Mouse (Mus musculus) neural tube, embryonic 10.5 days (tissue): ENCODE data around the gene Rfc4.
"Not testable (repeated sequence)": the region's sequence is repeated elsewhere in the genome, so short reads cannot be mapped to it uniquely, and the experiment has no call there.

Experiments used
- DNase-seq: peaks from one replicate; pipeline ENCODE4 v3.0.0-alpha.2; 2017; ENCODE audit warnings: low spot score; ENCODE audit errors: extremely low spot score

Gene Rfc4

DNA sequence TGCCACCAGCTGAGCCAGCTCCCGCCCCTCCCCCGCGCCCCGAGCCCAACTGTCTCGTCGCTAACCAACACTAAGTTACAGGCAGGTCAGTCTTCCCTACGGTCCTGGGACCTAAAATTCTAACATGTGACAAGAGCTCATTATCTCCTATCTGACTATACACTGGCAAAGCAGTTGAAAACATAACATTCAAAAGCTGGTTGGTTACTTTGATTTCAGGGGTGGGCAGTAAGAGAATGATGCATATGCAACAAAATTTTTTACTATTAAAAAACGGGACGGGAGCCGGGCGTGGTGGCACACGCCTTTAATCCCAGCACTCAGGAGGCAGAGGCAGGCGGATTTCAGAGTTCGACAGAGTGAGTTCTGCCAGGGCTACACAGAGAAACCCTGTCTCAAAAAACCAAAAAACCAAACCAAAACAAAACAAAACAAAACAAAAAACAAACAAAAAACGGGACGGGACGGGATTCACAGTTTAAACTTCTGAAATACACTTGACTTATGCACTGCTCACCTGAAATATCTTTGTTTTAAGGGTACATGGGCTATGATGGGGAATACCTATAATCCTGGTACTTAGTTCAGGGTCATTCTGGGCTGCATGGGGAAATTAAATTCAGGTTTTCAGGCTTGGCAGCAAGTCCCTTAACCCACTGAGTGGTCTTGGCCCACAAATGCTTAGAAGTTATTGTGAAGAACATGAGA is 24.3 kb downstream of the Rfc4 start:
- DNase-seq = no peak

DNA sequence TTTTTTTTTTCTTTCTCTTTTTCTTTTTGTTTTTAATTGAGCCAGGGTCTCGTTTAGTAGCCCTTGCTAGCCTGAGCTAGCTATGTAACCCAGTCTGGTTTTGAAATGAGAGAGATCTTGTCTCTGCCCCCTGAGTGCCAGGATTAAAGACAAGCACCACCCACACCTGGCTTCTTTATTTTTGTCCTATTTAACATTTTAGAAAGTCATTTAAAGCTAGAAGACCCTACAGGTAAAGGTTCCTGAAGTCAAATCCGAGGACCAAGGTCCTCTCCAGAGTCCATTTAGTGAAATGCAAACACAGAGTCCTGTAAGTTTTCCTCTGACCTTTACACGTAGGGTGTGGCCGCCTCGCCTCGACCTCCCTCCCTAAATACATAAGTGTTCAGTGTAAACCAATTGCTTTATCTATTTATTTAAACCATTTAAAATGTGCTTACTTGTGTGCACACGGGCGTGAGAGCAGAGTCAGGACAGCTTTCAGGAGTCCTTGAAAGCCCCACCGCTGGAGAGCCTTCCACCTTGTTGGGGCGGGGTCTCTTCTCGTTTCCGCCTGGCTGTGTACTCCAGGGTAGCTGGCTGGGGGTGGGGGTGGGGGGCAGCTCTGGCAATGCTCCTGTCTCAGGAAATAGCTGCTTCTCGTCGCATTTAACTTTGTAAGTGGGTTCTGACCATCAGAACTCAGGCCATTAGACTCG is 25.0 kb downstream of the Rfc4 start:
- peak; percentile 31 for DNase-seq

DNA sequence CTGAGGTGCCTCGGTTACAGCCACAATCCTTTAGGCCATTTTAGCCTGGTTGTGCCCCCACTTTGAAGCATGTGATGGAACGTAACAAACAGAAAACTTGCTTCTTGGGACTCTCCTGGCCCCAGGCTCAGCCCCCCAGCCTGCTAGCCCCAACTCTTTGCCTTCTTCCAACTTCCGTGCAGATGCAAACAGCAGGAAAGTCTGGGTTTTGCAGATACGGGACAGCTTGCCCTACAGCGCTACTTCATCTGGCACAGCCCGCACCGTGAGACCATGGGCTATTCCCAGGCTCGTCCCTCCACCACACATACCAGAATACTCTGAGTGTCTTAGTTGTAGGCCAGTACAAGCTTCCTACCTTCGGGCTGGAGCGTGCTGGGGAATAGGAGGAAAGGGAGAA is 26.9 kb downstream of the Rfc4 start:
- peak; percentile 48 for DNase-seq

DNA sequence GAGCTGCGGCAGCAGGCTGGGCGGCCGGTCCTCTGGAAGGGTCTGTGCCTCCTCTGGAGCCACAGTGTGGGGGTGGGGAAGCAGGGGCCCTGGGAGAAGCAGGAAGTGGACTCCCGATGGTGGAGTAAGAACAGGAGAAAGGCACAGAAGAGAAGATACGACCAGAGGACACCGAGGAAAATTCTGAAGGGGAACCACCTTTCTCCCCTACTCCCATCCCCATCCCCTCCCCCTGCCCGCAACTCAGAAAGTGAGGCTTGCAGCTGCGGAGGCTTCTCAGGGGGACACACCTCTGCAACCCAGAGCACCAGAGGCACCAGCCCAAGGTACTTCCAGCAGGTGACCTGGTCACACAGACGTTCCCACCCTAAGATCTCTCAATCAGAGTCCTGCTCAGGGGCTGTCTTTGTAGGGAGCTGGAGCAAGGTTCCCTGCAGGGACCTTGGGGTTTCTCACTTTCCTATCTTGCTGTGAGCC is 27.4 kb downstream of the Rfc4 start:
- peak; percentile 56 for DNase-seq

DNA sequence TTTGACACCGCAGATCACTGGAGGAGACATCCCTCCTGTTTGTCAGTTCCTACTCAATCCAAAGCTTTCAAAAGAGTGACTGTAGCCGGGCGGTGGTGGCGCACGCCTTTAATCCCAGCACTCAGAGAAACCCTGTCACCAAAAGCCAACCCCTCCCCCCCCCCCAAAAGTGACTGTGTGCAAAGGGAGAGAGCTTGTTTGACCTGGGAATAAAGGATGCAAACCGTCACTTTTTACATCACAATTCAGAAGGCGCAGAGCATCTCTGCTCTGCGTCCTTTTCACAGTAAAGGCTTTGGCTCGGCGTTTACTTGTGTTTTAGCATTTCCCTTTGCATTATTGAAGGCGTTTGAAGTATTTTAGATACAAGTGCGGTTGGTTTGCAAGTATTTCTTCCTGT is 27.9 kb downstream of the Rfc4 start:
- DNase-seq = peak; percentile 16

DNA sequence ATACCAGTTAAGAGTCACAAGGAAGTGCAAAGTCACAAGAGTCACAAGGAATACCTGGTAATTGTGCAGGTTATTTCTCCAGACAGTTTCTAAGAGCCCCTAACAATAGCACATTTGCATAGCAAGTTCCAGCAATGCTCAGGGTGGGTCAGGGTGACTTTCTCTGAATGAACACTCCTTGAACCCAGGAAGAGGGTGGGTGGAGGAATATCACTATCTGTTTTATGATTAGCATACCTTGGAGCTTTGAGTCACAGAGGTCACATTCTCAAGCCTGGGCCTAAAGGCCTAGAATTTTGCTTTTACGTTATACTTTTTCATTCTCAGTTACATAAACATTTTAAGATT is 29.5 kb downstream of the Rfc4 start:
- not testable (repeated sequence) for DNase-seq

DNA sequence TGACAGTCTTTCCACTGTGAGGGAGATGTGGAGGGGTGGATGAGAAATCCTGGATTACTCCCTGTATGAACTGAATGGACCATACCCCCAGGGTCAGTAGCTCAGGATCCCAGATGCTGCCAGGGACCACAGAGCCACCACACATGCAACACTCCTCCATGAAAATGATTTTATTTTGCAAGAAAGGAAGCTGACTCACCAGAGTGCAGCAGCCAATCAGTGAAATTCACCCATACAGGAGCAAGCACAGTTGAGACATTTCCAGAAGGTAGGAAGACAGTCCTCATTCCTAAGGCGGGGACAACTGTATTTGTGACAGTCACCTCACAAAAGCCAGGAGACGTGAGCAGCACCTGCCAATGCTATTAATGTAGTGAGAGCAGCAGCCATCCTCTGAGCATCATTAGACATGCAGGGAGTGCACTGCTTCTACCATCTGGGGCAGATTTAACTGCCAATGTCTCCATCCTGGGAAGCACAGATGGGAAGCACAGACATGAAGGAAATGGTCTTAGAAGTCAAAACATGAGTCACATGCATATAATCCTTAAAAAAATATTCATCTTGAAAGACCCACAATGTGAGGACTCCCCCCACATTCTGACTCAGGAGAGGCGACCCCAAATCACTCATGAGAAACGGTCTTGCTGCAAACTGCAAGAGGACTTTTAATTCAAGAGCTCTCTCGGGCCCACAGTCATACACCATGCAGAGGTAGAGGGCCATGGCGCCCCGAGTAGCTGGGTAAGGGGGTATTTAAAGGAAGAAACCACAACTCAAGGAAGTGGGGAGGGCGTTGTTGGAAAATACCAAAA is 30.0 kb downstream of the Rfc4 start:
- not testable (repeated sequence) for DNase-seq

DNA sequence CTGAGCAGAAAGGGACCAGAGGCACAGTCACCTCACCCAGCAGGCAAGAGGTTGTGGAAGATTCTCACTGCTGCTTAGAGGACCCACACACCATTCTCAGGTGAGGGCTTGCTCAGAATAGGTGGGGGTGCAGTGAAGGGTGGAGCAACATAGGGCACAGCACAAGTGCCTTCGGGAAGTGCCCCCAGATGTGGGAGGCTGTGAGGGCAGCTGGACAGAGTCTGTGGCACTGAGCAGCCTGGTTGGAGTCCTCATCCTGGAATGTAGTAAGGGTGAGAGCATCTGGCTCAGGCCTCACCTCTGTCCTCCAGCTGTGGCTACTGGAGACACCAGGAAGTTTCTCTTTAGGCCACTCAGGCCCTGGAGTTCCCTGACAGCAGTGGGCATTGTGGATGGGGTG is 30.7 kb downstream of the Rfc4 start:
- DNase-seq = not testable (repeated sequence)

DNA sequence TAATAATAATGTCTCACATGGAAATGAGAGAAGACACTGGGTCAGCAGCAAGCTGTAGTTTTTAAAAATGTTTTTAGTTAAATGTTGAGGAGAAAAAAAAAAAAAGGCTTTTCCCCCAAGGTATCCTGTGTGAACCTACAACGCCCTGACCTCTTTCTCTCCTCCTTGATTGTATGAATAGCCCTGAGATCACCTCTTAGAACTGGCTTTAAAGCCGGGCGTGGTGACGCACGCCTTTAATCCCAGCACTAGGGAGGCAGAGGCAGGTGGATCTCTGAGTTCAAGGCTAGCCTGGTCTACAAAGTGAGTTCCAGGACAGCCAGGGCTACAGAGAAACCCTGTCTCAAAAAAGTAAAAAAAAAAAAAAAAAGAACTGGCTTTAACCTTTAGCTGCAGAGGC is 32.0 kb downstream of the Rfc4 start:
- DNase-seq = not testable (repeated sequence)

DNA sequence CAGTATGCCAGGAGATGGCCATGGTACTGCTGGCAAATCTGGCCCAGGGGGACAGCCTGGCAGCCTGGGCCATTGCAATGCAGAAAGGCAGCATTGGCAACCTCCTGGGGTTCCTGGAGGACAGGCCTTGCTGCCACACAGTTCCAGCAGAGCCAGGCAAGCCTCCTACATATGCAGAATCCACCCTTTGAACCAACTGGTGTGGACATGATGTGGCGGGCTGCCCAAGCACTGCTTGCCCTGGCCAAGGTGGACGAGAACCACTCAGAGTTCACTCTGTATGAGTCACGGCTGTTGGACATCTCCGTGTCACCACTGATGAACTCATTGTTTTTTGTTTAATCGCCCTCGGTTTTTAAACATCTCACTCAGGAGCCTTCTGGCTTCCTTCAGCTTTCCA is 33.4 kb downstream of the Rfc4 start:
- no peak for DNase-seq

DNA sequence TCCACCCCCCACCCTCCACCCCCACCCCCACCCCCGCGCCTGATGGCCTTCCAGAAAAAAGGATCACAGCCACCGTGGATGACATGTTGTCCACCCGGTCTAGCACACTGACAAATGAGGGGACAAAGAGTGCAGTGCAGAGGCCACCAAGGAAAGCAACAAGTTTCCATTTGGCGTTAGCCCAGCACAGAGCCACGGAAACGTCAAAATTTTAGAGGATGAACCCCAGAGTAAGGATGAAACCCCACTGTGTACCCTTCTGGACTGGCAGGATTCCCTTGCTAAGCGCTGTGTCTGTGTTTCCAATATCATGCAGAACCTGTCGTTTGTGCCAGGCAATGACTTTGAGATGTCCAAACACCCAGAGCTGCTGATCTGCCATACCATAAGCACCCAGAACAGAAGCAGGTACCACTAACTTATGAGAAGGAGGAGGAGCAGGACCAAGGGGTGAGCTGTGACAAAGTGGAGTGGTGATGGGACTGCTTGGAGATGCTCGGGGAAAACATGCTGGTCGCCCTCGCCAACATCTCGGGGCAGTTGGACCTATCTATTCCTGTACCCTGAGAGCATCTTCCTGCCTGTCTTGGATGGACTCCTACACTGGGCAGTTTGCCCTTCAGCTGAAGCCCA is 34.1 kb downstream of the Rfc4 start:
- DNase-seq = no peak

DNA sequence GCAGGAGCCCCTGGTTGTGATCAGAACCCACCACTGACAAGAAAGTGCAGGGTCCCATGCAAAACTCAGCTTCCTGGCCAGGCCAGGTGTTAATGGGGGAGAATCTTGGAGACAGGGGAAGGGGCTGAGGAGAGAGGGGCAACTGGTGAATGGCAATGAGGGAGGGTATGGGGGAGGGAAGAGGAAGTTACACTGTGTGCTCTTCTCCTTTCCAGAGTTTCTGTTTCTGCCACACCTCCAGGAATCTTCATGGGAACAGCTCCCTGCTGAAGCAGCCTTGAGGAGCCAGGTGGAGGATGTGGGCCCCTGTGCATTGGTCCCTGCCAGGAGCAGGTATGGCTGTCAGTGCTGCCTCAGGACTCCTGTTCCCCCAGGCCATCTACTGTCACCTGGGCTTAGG is 36.2 kb downstream of the Rfc4 start:
- DNase-seq = not testable (repeated sequence)

DNA sequence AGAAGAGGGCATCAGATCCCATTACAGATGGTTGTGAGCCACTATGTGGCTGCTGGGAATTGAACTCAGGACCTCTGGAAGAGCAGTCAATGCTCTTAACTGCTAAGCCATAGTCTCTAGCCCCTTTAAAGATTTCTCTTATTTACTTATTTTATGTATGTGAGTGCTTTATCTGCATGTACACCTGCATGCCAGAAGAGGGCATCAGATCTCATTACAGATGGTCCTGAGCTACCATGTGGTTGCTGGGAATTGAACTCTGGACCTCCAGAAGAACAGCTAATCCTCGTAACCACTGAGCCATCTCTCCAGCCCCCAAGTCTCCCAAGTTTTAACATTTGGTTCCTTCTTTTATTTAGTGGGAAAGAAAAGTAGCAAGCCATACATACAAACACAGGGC is 39.0 kb downstream of the Rfc4 start:
- DNase-seq = not testable (repeated sequence)

DNA sequence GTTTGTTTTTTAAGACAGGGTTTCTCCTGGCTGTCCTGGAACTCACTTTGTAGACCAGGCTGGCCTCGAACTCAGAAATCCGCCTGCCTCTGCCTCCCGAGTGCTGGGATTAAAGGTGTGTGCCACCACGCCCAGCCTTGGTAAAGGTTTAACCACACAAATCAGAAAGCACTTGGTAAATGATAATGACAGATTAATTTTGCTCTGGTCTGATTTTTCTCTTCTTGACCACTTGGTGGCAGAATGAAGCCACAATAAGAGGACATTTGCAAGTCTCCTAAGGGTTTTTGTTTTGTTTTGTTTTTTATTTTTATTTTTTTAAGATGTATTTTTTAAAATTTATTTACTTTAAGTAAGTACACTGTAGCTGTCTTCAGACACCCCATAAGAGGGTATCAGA is 39.8 kb downstream of the Rfc4 start:
- DNase-seq = not testable (repeated sequence)

DNA sequence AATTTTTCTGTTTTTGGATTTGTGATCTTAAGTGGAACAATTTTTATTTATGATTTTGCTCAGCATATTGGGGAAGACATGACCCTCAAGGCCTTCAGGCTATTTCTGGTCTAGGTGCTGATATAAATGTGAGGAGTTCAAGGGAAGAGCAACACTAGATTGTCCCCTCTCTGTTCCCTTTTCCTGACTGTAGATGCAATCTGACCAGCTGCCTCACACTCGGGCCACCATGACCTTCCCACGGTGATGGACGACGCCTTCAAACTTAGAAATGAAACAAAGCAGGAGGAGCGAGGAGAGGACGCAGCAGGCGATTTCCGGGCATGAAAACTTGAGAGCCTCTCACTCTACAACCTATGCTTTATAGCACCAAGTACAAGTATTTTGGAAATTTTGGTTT is 40.4 kb downstream of the Rfc4 start:
- DNase-seq = not testable (repeated sequence)

DNA sequence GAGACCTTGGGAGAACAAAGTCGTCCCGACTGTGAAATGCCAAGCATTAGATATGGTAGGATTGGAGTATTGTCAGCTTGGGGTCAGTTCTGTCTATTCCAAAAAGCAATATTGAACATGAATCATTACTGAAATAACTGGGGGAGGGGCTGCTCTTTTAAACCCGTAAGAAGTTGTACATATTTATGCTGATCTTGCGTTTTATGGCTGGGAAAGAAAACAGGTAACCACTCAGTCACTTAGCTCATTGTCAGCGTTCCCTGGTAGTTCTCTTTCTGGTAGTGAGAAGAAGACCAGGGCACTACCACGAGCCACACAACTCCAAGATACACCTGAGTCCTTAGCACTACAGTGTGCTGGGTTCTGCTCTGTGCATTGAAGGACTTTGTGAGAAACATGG is 50.0 kb downstream of the Rfc4 start:
- not testable (repeated sequence) for DNase-seq
